Mouse (Mus musculus) stomach, postnatal 0 days (tissue): Measurements from ENCODE around the gene Poc5.

ENCODE experiments used
- CTCF ChIP-seq: IDR thresholded peaks from 2 replicates; pipeline ENCODE4 v1.5.1; 2016; ENCODE audit warnings: antibody characterized with exemption, low read depth, mild to moderate bottlenecking, moderate library complexity
- EP300 ChIP-seq: optimal IDR thresholded peaks from 2 replicates; pipeline ENCODE3; 2016; ENCODE audit warnings: antibody characterized with exemption

DNA sequence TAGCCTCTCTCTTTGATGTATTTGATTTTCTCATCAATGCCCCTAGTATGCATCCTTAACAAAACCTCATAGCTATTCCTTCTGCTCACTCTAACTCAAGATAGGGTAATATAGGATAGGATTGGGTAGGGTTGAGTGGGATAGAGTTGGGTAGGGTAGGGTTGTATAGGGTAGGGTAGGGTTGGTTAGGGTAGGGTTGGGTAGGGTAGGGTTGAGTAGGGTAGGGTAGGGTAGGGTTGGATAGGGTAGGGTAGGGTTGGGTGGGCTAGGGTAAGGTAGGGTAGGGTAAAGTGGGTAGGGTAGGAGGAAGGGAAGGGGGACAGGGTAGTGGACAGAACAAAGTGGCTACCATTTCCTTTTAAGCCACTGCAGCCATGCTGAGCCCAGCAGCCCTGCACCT is 33.1 kb downstream of the Poc5 start:
- TF ChIP-seq CTCF = no peak
- TF ChIP-seq EP300 = no peak
